Mouse (Mus musculus): ENCODE results near the gene Tnni2. TPM values are rescaled to one million over a fixed set of nuclear protein-coding genes. Genes with fewer than 3 reads are reported as not detected.

The Tnni2 gene
- polyA plus RNA-seq, 1 experiment from 2014 or later = 1.3 TPM

DNA sequence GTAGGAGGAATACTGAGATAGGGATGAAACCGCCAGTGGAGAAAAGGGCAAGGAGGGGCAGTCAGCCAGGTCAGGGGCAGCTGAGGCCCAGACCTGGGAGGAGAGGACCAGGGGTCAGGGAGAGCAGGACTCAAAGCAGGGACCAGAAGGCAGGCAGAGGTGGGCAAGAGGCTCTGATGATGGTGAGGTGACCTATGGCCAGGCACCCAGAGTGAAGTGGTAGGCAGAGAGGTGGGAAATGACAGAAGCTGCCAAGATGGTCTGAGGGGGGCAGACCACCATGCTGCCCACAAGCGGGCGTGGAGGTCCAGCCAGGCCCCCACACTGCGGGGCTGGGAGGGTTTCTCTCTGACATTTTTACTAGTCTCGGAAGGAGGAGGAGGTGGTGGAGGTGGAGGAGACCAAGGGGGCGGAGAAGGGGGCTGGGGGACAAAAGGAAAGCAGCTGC lies 29.8 kb downstream of the Tnni2 start:
- WGBS = 32% methylated on average over 6 of the region's 6 CpGs
- ATAC-seq (replicated peaks; ENCODE audit: low FRiP score) = no peak
- Histone ChIP-seq H3K9ac (ENCODE audit: low read length) (peak overlapping the region; percentile 37; the same call in 1 of the 2 replicates), H3K4me3 (ENCODE audit: low read depth, low read length) (no peak overlapping the region), H3K4me2 (ENCODE audit: low read depth, low read length, severe bottlenecking) (no peak overlapping the region), H3K4me1 (replicated peaks; ENCODE audit: control insufficient read depth, insufficient read depth, low read length) (peaks cover 11% of the 10 kb centered on the region; the same call in 1 of the 2 replicates), H3K27ac (ENCODE audit: low read depth, low read length) (0 out of 2 replicates have a peak overlapping the region, but pooled peaks have one; percentile 12), H3K36me3 (ENCODE audit: control insufficient read depth, insufficient read depth, low read length) (no peaks in the 10 kb centered on the region), H3K27me3 (ENCODE audit: control insufficient read depth, insufficient read depth, low read length) (no peaks in the 10 kb centered on the region), H3K9me3 (ENCODE audit: control insufficient read depth, low read length) (no peaks in the 10 kb centered on the region)
- peak; percentile 52 for DNase-seq (ENCODE audit: low spot score)

DNA sequence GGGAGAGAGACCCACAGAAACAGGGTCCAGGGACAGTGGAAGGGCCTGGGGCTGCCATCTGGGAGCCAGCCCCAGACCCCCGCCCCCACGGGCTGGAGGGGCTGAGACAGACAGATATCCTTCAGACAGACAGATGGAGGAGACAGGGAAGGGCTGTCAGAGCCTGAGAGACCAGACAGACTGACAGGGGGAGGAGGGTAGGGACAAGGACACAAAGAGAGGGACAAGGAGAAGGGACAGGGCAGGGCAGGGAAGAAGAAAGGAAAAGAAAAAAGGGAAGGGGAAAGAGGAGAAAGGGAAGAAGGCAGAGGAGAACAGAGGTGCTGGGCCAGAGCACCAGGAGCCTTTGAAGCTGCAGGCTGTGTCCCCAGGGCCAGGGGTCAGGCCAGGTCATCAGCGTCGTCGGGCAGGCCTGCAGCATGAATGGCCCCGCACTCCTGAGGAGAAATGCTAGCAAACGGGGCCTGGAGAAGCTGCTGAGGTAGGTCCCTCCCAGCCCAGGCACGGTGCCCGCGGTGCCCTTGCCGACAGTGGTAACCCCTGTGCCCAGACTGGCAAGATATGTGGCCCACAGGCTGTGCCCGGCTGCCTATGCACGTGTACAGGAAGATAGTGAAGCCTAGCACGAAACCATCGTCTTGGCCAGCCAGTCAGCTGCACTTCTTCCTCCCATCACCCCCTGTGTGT lies 30.4 kb downstream of the Tnni2 start:
- peaks cover 11% of the 10 kb centered on the region; the same call in 1 of the 2 replicates for H3K4me1 ChIP-seq (replicated peaks; ENCODE audit: control insufficient read depth, insufficient read depth, low read length)
- no peak for ATAC-seq (replicated peaks; ENCODE audit: low FRiP score)

DNA sequence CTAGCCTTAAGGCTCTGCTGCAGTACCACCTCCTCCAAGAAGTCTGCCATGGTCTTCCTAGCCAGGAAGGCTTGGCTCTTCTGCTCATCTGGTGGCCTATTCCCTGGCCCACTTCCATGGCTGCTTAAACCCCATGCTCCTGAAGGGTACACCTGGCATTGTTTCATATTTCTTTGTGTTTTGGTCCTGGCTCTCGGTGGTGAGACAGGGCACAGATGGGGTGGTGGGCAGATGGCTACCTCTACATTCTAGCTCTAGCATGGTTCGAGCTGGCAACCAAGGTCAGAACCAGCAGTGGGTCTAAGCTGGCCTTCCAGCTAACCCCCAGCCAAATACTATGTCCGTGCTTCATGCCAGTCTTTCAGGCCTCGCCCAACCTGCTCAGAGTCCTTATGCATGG lies 31.3 kb downstream of the Tnni2 start:
- ATAC-seq (replicated peaks; ENCODE audit: low FRiP score) (no peak), DNase-seq (ENCODE audit: low spot score) (no peak)
- Histone ChIP-seq H3K4me1 (replicated peaks; ENCODE audit: control insufficient read depth, insufficient read depth, low read length) (peaks cover 11% of the 10 kb centered on the region; the same call in 1 of the 2 replicates), H3K36me3 (ENCODE audit: control insufficient read depth, insufficient read depth, low read length) (no peaks in the 10 kb centered on the region), H3K27me3 (ENCODE audit: control insufficient read depth, insufficient read depth, low read length) (no peaks in the 10 kb centered on the region), H3K4me3 (ENCODE audit: low read depth, low read length) (no peak overlapping the region), H3K9me3 (ENCODE audit: control insufficient read depth, low read length) (no peaks in the 10 kb centered on the region), H3K27ac (ENCODE audit: low read depth, low read length) (no peak overlapping the region), H3K9ac (ENCODE audit: low read length) (no peak overlapping the region), H3K4me2 (ENCODE audit: low read depth, low read length, severe bottlenecking) (no peak overlapping the region)
- 88% methylated on average over 4 of the region's 4 CpGs for WGBS

More for the DNA sequence above, 30.4 kb downstream of the Tnni2 start:
- no peak overlapping the region for H3K4me3 ChIP-seq (ENCODE audit: low read depth, low read length)
- H3K4me2 ChIP-seq (ENCODE audit: low read depth, low read length, severe bottlenecking) = no peak overlapping the region
- H3K9me3 ChIP-seq (ENCODE audit: control insufficient read depth, low read length) = no peaks in the 10 kb centered on the region
- 0 out of 2 replicates have a peak overlapping the region, but pooled peaks have one; percentile 12 for H3K27ac ChIP-seq (ENCODE audit: low read depth, low read length)
- WGBS = 42% methylated on average over 15 of the region's 15 CpGs
- no peaks in the 10 kb centered on the region for H3K27me3 ChIP-seq (ENCODE audit: control insufficient read depth, insufficient read depth, low read length)
- peak; percentile 54 for DNase-seq (ENCODE audit: low spot score)
- no peaks in the 10 kb centered on the region for H3K36me3 ChIP-seq (ENCODE audit: control insufficient read depth, insufficient read depth, low read length)
- H3K9ac ChIP-seq (ENCODE audit: low read length) = peak overlapping the region; percentile 37; the same call in 1 of the 2 replicates

DNA sequence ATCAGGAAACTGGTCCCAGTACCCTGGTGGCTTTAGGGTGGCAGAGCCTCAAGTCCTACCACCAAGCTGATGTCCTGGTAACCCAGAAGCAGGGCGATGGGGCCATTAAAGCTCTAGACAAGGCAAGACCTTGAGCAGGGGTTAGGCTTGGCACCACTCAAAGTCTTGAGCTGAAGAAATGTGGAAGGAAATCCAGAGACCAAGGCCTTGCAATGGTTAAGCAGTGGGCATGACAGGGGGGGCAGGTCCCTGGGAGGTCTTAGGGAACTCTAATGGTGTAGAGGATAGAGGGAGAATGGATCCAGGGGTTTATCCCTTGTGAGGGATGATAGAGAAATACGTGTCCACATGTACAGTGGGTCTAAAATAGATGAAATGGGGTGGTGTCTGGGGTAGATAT lies 31.9 kb downstream of the Tnni2 start:
- peaks cover 11% of the 10 kb centered on the region; the same call in 1 of the 2 replicates for H3K4me1 ChIP-seq (replicated peaks; ENCODE audit: control insufficient read depth, insufficient read depth, low read length)
- H3K27me3 ChIP-seq (ENCODE audit: control insufficient read depth, insufficient read depth, low read length) = no peaks in the 10 kb centered on the region
- 88% methylated on average over 2 of the region's 2 CpGs for WGBS
- H3K4me3 ChIP-seq (ENCODE audit: low read depth, low read length) = no peak overlapping the region
- H3K4me2 ChIP-seq (ENCODE audit: low read depth, low read length, severe bottlenecking) = no peak overlapping the region
- no peak overlapping the region for H3K9ac ChIP-seq (ENCODE audit: low read length)
- no peaks in the 10 kb centered on the region for H3K36me3 ChIP-seq (ENCODE audit: control insufficient read depth, insufficient read depth, low read length)
- ATAC-seq (replicated peaks; ENCODE audit: low FRiP score) (no peak), DNase-seq (ENCODE audit: low spot score) (no peak)
- no peaks in the 10 kb centered on the region for H3K9me3 ChIP-seq (ENCODE audit: control insufficient read depth, low read length)
- no peak overlapping the region for H3K27ac ChIP-seq (ENCODE audit: low read depth, low read length)

DNA sequence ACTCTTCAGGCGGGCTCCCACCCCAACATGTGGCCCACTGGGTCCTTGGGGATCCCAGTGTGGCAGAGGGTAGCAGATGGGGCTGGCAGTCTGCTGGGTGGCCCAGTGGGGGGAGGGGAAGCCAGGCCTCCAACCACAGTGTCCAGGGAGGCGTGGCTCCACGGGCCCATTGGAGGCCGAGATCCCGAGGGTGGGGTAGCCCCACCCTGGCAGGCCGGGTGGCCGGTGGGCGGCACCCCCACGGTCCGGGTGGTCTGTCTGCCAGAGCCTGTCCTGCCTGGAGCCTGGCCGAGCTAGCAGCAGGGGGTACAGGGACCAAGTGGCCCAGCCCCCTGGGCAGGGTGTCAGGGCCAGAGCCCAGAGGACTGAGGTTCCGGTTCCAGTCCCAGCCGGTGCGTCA lies 33.2 kb downstream of the Tnni2 start:
- Histone ChIP-seq H3K9me3 (ENCODE audit: control insufficient read depth, low read length) (no peaks in the 10 kb centered on the region), H3K9ac (ENCODE audit: low read length) (no peak overlapping the region), H3K36me3 (ENCODE audit: control insufficient read depth, insufficient read depth, low read length) (no peaks in the 10 kb centered on the region), H3K4me3 (ENCODE audit: low read depth, low read length) (no peak overlapping the region), H3K27me3 (ENCODE audit: control insufficient read depth, insufficient read depth, low read length) (no peaks in the 10 kb centered on the region), H3K4me1 (replicated peaks; ENCODE audit: control insufficient read depth, insufficient read depth, low read length) (peaks cover 11% of the 10 kb centered on the region; the same call in 1 of the 2 replicates), H3K4me2 (ENCODE audit: low read depth, low read length, severe bottlenecking) (no peak overlapping the region), H3K27ac (ENCODE audit: low read depth, low read length) (no peak overlapping the region)
- DNase-seq (ENCODE audit: low spot score) (peak; percentile 44), ATAC-seq (replicated peaks; ENCODE audit: low FRiP score) (no peak)
- 86% methylated on average over 14 of the region's 14 CpGs for WGBS

DNA sequence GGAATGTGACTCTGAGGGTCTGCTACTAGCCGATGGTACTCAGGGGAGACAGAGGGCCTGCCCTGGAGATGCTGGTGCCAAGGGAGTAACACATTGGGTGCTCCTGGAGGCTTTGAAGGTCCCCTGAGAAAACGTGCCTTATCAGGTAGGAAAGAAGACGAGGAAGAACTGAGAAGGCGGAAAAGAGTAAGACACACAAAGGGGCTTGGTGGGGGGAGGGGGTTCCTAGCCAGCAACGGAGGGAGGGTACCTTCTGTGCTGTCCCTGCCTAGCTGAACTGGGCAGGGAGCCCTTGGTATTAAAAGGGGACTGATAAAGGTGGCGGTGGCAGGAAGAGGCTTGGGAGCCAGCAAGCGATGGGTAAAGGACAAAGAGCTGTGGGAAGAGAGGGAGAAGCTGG lies 34.0 kb downstream of the Tnni2 start:
- 62% methylated on average over 7 of the region's 7 CpGs for WGBS
- H3K4me2 ChIP-seq (ENCODE audit: low read depth, low read length, severe bottlenecking) = no peak overlapping the region
- H3K9me3 ChIP-seq (ENCODE audit: control insufficient read depth, low read length) = no peaks in the 10 kb centered on the region
- no peak overlapping the region for H3K9ac ChIP-seq (ENCODE audit: low read length)
- H3K27ac ChIP-seq (ENCODE audit: low read depth, low read length) = no peak overlapping the region
- H3K36me3 ChIP-seq (ENCODE audit: control insufficient read depth, insufficient read depth, low read length) = no peaks in the 10 kb centered on the region
- DNase-seq (ENCODE audit: low spot score) (peak; percentile 38), ATAC-seq (replicated peaks; ENCODE audit: low FRiP score) (no peak)
- H3K4me3 ChIP-seq (ENCODE audit: low read depth, low read length) = no peak overlapping the region
- peaks cover 11% of the 10 kb centered on the region; the same call in 1 of the 2 replicates for H3K4me1 ChIP-seq (replicated peaks; ENCODE audit: control insufficient read depth, insufficient read depth, low read length)
- H3K27me3 ChIP-seq (ENCODE audit: control insufficient read depth, insufficient read depth, low read length) = no peaks in the 10 kb centered on the region

DNA sequence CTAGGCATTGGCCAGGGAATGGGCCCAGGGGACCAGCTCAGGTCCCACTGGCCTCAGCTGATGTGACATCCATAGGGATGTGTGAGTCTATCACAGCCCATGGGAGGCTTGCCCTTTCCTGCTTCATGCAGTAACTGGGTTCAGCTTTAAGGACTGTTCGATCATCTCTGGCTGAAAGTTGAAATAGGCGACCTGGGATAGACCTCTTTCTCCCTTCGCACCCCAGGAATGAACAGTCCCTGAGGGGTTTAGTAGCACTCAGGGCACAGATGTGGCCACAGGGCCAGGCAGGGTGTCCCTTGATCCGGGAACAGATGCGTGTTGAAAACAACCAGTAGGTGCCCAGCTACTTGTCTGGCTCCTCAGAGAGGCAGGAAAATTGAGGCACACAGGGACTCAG lies 34.7 kb downstream of the Tnni2 start:
- no peaks in the 10 kb centered on the region for H3K9me3 ChIP-seq (ENCODE audit: control insufficient read depth, low read length)
- H3K4me3 ChIP-seq (ENCODE audit: low read depth, low read length) = no peak overlapping the region
- peaks cover 8% of the 10 kb centered on the region; the same call in 1 of the 2 replicates for H3K4me1 ChIP-seq (replicated peaks; ENCODE audit: control insufficient read depth, insufficient read depth, low read length)
- DNase-seq (ENCODE audit: low spot score) (no peak), ATAC-seq (replicated peaks; ENCODE audit: low FRiP score) (no peak)
- no peak overlapping the region for H3K27ac ChIP-seq (ENCODE audit: low read depth, low read length)
- H3K36me3 ChIP-seq (ENCODE audit: control insufficient read depth, insufficient read depth, low read length) = no peaks in the 10 kb centered on the region
- no peak overlapping the region for H3K4me2 ChIP-seq (ENCODE audit: low read depth, low read length, severe bottlenecking)
- WGBS = 83% methylated on average over 5 of the region's 5 CpGs
- H3K27me3 ChIP-seq (ENCODE audit: control insufficient read depth, insufficient read depth, low read length) = no peaks in the 10 kb centered on the region
- no peak overlapping the region for H3K9ac ChIP-seq (ENCODE audit: low read length)

DNA sequence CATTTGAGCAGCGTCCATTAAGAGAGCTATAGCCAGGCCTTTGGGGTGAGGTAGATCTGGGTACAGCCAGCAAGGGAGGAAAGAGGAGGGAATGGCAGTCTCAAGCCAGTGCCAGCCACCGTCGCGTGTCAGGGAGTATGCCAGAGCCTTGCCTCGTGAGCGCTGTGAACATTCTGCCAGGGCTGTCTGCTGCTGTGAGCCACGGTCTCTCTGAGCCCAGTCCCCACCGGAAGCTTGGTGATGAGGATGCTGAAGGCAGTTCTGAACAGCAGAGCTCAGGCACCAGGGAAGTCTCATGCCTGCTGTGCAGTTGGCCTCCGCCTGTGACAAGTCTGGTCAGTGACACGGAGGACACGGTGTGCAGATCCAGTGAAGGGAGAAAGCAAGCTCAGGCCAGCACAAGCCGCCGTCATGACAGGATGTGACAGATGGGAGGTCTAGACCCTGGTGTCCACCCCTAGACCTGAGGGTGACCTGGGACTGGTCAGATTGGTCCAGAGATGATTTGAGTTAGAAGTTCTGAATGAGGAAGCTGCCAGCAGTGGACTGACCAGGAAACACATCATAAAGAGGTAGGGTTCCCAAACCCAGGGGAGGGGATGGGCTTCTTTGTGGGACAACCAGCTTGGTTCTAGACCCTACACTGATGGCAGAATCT lies 35.3 kb downstream of the Tnni2 start:
- H3K4me2 ChIP-seq (ENCODE audit: low read depth, low read length, severe bottlenecking) = no peak overlapping the region
- 92% methylated on average over 13 of the region's 13 CpGs for WGBS
- H3K36me3 ChIP-seq (ENCODE audit: control insufficient read depth, insufficient read depth, low read length) = no peaks in the 10 kb centered on the region
- H3K4me3 ChIP-seq (ENCODE audit: low read depth, low read length) = no peak overlapping the region
- H3K9ac ChIP-seq (ENCODE audit: low read length) = no peak overlapping the region
- DNase-seq (ENCODE audit: low spot score) (no peak), ATAC-seq (replicated peaks; ENCODE audit: low FRiP score) (no peak)
- peaks cover 10% of the 10 kb centered on the region for H3K4me1 ChIP-seq (replicated peaks; ENCODE audit: control insufficient read depth, insufficient read depth, low read length)
- H3K27me3 ChIP-seq (ENCODE audit: control insufficient read depth, insufficient read depth, low read length) = no peaks in the 10 kb centered on the region
- no peak overlapping the region for H3K27ac ChIP-seq (ENCODE audit: low read depth, low read length)
- H3K9me3 ChIP-seq (ENCODE audit: control insufficient read depth, low read length) = no peaks in the 10 kb centered on the region

Data from forebrain, embryonic 11.5 days (tissue).